Mouse (Mus musculus) midbrain, embryonic 11.5 days (tissue): ENCODE measurements around the gene Gm49322. TPM values are rescaled to one million over a fixed set of nuclear protein-coding genes. Genes with fewer than 3 reads are reported as not detected.
A peak's percentile ranks its signal among the peaks of the same experiment; 100 is the strongest.
"Not testable (repeated sequence)": the region's sequence is repeated elsewhere in the genome, so short reads cannot be mapped to it uniquely, and the experiment has no call there.

Experiments
- ATAC-seq: fragments of 200-750 bp; cut with Nextera tagmentation; 2 replicates; pipeline ENCODE4 v1.8.0; 2017; ENCODE audit warnings: moderate TSS enrichment, moderate library complexity; ENCODE audit not compliant: low FRiP score
- DNase-seq: peaks from one replicate; pipeline ENCODE4 v3.0.0; 2015; ENCODE audit warnings: low spot score; ENCODE audit errors: missing footprints
- H3K27ac ChIP-seq: fragments of 300-500 bp; sonication (generic); 2 replicates; pipeline ENCODE4 v1.5.1; 2014; ENCODE audit warnings: low read depth, low read length
- H3K27me3 ChIP-seq: fragments of 300-500 bp; sonication (generic); 2 replicates; pipeline ENCODE4 v1.6.1; 2014; ENCODE audit warnings: mild to moderate bottlenecking, low read length, moderate library complexity, mixed read lengths; ENCODE audit not compliant: control insufficient read depth, insufficient read depth
- H3K36me3 ChIP-seq: fragments of 300-500 bp; sonication (generic); 2 replicates; pipeline ENCODE4 v1.6.1; 2014; ENCODE audit warnings: mild to moderate bottlenecking, low read length, moderate library complexity, mixed read lengths; ENCODE audit not compliant: control insufficient read depth, insufficient read depth
- H3K4me1 ChIP-seq: fragments of 300-500 bp; sonication (generic); 2 replicates; pipeline ENCODE4 v1.6.1; 2014; ENCODE audit warnings: low read length; ENCODE audit not compliant: control insufficient read depth, insufficient read depth
- H3K4me2 ChIP-seq: fragments of 300-500 bp; sonication (generic); 2 replicates; pipeline ENCODE4 v1.6.1; 2014; ENCODE audit warnings: mild to moderate bottlenecking, moderate library complexity
- H3K4me3 ChIP-seq: fragments of 300-500 bp; sonication (generic); 2 replicates; pipeline ENCODE4 v1.5.1; 2014; ENCODE audit warnings: low read depth, low read length
- H3K9ac ChIP-seq: fragments of 300-500 bp; sonication (generic); 2 replicates; pipeline ENCODE4 v1.6.1; 2014; ENCODE audit warnings: low read length
- H3K9me3 ChIP-seq: fragments of 300-500 bp; sonication (generic); 2 replicates; pipeline ENCODE4 v1.6.1; 2016; ENCODE audit warnings: low read length; ENCODE audit not compliant: control insufficient read depth
- WGBS: fragments of 180-500 bp; shearing (Covaris S2); extraction: QIAGEN DNeasy Blood & Tissue Kit; methylation state at CpG from one replicate; pipeline ENCODE4 v1.1.7; 2014; 5-methylcytosine and 5-hydroxymethylcytosine counted together
- polyA plus RNA-seq: library from polyadenylated mRNA; unstranded; fragments of >200 nt; fragmentation: Nextera tagmentation; extraction: Ambion mirVana; gene quantifications from 2 replicates; pipeline ENCODE4 v1.2.1, GENCODE M21; 2014

Gm49322 gene
- polyA plus RNA-seq, 1 experiment from 2014 or later: 2.2 TPM

DNA sequence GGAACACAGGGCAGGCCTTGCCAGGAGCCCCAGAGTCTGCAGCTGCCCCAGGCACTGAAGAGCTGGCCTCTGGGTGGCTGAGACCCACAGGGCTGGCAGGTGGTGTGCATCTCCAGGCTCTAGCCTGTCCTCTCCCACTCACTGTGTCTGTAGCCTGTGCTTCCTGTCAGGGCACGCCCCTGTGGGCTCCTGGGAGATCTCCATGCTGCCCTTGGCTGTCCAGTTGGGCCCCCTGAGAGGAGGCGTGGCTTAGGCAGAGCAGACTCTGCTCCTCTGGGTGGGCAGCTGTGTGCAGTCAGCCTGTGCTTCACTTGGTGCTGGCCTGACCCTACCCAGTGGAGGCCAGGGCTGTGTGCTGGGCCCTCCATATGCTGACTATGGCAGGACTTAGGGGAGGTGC lies 21.9 kb downstream of the Gm49322 start:
- H3K9ac ChIP-seq: 0 out of 2 replicates have a peak overlapping the region, but pooled peaks have one; percentile 12
- 70% methylated on average over 2 of the region's 2 CpGs for WGBS

GRCm38 (mm10) chr10:80628925-80629324 lies 23.1 kb downstream of the Gm49322 start:
- no peaks in the 10 kb centered on the region for H3K27me3 ChIP-seq
- H3K4me1 ChIP-seq: peaks cover 11% of the 10 kb centered on the region
- no peaks in the 10 kb centered on the region; the same call in 1 of the 2 replicates for H3K36me3 ChIP-seq
- H3K9ac ChIP-seq: no peak overlapping the region
- no peak for DNase-seq
- WGBS: 83% methylated on average over 9 of the region's 9 CpGs
- ATAC-seq: no peak
- H3K27ac ChIP-seq: no peak overlapping the region
- no peaks in the 10 kb centered on the region for H3K9me3 ChIP-seq
- H3K4me2 ChIP-seq: no peak overlapping the region
- no peak overlapping the region for H3K4me3 ChIP-seq

More for the DNA sequence above, 21.9 kb downstream of the Gm49322 start:
- no peak for ATAC-seq
- Histone ChIP-seq H3K36me3 (no peaks in the 10 kb centered on the region), H3K27me3 (no peaks in the 10 kb centered on the region), H3K4me1 (peaks cover 19% of the 10 kb centered on the region), H3K27ac (no peak overlapping the region), H3K9me3 (no peaks in the 10 kb centered on the region), H3K4me3 (no peak overlapping the region), H3K4me2 (no peak overlapping the region)
- no peak for DNase-seq

DNA sequence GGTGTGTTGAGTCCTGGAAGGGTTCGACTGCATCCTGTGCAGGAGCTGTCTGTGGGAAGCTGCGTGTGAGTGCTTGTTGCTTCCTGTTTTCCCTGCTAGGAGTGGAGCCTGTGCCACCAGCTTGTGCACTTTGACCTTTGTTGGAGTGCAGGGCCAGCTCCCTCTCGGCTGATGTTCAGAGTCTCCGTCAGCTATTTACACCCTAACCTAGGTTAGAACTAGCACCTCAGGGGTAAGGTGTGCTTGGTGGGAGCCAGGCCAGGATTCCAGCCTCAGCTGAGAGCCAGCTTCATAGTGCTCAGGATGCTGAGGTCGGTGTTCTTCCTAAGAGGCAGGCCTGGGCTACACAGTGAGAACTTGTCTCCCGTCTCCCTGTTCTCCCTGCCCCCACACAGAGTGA lies 29.5 kb downstream of the Gm49322 start:
- 87% methylated on average over 6 of the region's 6 CpGs for WGBS
- Histone ChIP-seq H3K27me3 (no peaks in the 10 kb centered on the region), H3K9me3 (no peaks in the 10 kb centered on the region), H3K36me3 (peaks cover 33% of the 10 kb centered on the region), H3K9ac (no peak overlapping the region), H3K4me3 (no peak overlapping the region), H3K4me2 (no peak overlapping the region), H3K27ac (no peak overlapping the region), H3K4me1 (no peaks in the 10 kb centered on the region)
- ATAC-seq (no peak), DNase-seq (no peak)

GRCm38 (mm10) chr10:80646936-80647335 lies 41.1 kb downstream of the Gm49322 start:
- peaks cover 19% of the 10 kb centered on the region for H3K36me3 ChIP-seq
- ATAC-seq (no peak), DNase-seq (no peak)
- H3K9ac ChIP-seq: no peak overlapping the region
- no peak overlapping the region for H3K4me3 ChIP-seq
- H3K4me1 ChIP-seq: no peaks in the 10 kb centered on the region
- no peaks in the 10 kb centered on the region for H3K9me3 ChIP-seq
- H3K4me2 ChIP-seq: no peak overlapping the region
- no peaks in the 10 kb centered on the region for H3K27me3 ChIP-seq
- 94% methylated on average over 10 of the region's 10 CpGs for WGBS
- H3K27ac ChIP-seq: no peak overlapping the region

- not testable (repeated sequence) for H3K9me3 ChIP-seq, H3K4me2 ChIP-seq, H3K9ac ChIP-seq, DNase-seq, H3K4me3 ChIP-seq, H3K27me3 ChIP-seq, H3K27ac ChIP-seq, H3K4me1 ChIP-seq, H3K36me3 ChIP-seq, ATAC-seq
- WGBS: 92% methylated on average over 6 of the region's 6 CpGs
Measured at GRCm38 (mm10) chr10:80649910-80650309, 44.1 kb downstream of the Gm49322 start.

DNA sequence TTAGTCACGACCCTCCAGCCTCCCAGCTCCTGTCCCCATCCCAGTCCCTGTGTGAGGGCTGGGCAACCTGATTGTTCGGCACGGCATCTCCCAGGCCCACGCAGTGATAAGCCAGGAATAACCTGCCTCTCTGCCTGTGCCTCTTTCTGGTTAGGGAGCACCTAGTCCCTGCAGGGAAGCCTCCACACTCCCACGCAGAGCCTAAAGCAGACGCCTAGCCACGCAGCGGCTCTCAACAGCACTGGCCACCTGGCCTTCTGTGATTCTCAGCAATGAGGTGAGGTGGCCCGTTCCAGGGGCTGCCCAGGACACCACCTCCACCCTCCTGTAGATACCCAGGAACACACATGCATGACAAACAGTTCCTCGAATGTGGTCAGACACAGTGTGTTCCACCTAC lies 44.6 kb downstream of the Gm49322 start:
- no peak overlapping the region for H3K9ac ChIP-seq
- H3K4me1 ChIP-seq: peaks cover 7% of the 10 kb centered on the region
- H3K36me3 ChIP-seq: peaks cover 2% of the 10 kb centered on the region; the same call in 1 of the 2 replicates
- 90% methylated on average over 10 of the region's 10 CpGs for WGBS
- H3K4me2 ChIP-seq: no peak overlapping the region
- H3K27me3 ChIP-seq: no peaks in the 10 kb centered on the region
- ATAC-seq (no peak), DNase-seq (no peak)
- no peaks in the 10 kb centered on the region for H3K9me3 ChIP-seq
- H3K27ac ChIP-seq: no peak overlapping the region
- H3K4me3 ChIP-seq: no peak overlapping the region

DNA sequence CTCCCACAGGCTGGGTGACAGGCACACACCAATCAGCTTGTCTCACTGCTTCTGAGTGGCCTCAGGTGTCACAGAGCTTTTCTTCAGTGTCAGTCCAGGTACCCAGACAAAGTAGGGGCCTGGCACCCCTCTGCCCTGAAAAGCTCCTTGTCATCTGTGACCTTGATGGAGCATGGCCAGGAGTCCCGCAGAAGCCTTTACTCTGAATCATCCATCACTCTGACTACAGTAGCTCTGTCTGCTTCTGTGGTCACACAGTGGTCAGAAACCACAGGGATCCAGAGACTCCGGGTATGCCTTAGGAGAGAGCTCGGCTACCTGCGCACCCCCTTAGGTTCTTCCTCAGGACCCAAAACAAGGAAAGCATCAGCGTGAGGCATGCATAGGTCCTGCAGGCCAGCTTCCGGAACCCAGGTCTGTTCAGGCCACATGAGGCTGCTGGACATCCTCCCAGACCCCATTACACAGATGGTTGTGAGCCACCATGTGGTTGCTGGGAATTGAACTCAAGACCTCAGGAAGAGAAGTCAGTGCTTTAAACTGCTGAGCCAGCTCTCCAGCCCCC lies 47.4 kb downstream of the Gm49322 start:
- DNase-seq (no peak), ATAC-seq (no peak)
- peaks cover 15% of the 10 kb centered on the region for H3K4me1 ChIP-seq
- no peak overlapping the region for H3K9ac ChIP-seq
- no peaks in the 10 kb centered on the region for H3K27me3 ChIP-seq
- H3K9me3 ChIP-seq: no peaks in the 10 kb centered on the region
- H3K27ac ChIP-seq: no peak overlapping the region
- no peak overlapping the region for H3K4me2 ChIP-seq
- no peaks in the 10 kb centered on the region for H3K36me3 ChIP-seq
- H3K4me3 ChIP-seq: no peak overlapping the region
- WGBS: 94% methylated on average over 6 of the region's 6 CpGs

- Histone ChIP-seq H3K27ac (no peak overlapping the region), H3K36me3 (no peaks in the 10 kb centered on the region), H3K4me1 (peaks cover 15% of the 10 kb centered on the region), H3K4me3 (peak overlapping the region; percentile 92; the same call in 1 of the 2 replicates), H3K27me3 (no peaks in the 10 kb centered on the region), H3K9ac (no peak overlapping the region; the same call in 1 of the 2 replicates), H3K9me3 (no peaks in the 10 kb centered on the region), H3K4me2 (peak overlapping the region; percentile 93)
- 91% methylated on average over 6 of the region's 6 CpGs for WGBS
- no peak for ATAC-seq
- DNase-seq: no peak
Measured at GRCm38 (mm10) chr10:80654866-80655265, 49.0 kb downstream of the Gm49322 start.

DNA sequence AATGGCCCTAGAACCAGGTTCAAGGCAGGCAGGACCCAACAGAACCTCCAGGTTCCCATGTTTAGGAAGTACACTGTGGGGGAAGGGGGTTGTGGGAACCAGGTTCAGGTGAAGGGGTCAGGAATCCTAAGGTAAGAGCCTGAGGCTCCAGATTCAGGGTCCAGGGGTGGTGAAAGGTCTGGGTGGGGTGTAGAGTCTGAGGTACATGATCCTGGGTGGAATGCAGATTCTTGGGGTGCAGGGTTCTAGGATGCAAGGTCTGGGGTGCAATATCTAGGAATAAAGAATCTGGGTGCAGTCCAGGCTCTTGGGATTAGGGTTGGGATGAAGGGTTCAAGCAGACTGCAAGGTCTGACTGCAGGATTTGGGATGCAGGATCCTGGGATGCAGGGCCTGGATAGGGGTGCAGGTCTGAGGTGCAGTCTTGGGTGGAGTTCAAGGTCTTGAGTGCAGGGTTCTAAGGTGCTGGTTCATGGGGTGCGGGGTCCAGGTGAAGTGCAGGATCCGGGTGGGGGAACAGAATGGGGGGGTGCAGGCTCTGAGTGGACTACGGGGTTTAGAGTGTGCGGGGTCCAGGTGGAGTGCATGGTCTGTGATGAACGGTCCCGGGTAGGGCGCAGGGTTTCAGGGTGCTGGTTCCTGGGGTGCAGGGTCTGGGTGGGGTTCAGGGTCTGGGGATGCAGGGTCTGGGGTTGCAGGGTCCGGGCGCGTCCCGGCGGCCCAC lies 49.7 kb downstream of the Gm49322 start:
- ATAC-seq (peak; percentile 64; the same call in 1 of the 2 replicates), DNase-seq (no peak)
- H3K27ac ChIP-seq: 0 out of 2 replicates have a peak overlapping the region, but pooled peaks have one; percentile 20
- 7% methylated on average over 12 of the region's 12 CpGs for WGBS
- H3K4me1 ChIP-seq: peaks cover 15% of the 10 kb centered on the region
- H3K36me3 ChIP-seq: no peaks in the 10 kb centered on the region
- peak overlapping the region; percentile 93 for H3K4me2 ChIP-seq
- peak overlapping the region; percentile 92 for H3K4me3 ChIP-seq
- H3K9ac ChIP-seq: peak overlapping the region; percentile 96
- no peaks in the 10 kb centered on the region for H3K9me3 ChIP-seq
- no peaks in the 10 kb centered on the region for H3K27me3 ChIP-seq
